Mouse (Mus musculus) bone marrow macrophage, adult 2 months (primary cell): ENCODE results near the gene Csnk1g1. TPM values are rescaled to one million over a fixed set of nuclear protein-coding genes. Genes with fewer than 3 reads are reported as not detected.

Source experiments
- H3K27ac ChIP-seq: 2 replicates; pipeline ENCODE4 v1.5.1; 2012; ENCODE audit warnings: low read depth, low read length; ENCODE audit not compliant: insufficient read depth
- H3K4me1 ChIP-seq: 2 replicates; pipeline ENCODE4 v1.6.1; 2012; ENCODE audit warnings: low read length; ENCODE audit not compliant: control insufficient read depth, insufficient read depth
- H3K4me3 ChIP-seq: 2 replicates; pipeline ENCODE4 v1.5.1; 2012; ENCODE audit warnings: mild to moderate bottlenecking, low read length, moderate library complexity; ENCODE audit not compliant: insufficient read depth
- CTCF ChIP-seq: IDR thresholded peaks from 2 replicates; pipeline ENCODE4 v1.5.1; 2012; ENCODE audit warnings: low read depth, mild to moderate bottlenecking, low read length, moderate library complexity
- POLR2A ChIP-seq: IDR thresholded peaks from 2 replicates; pipeline ENCODE4 v1.6.1; 2012; ENCODE audit warnings: mild to moderate bottlenecking, low read depth, low read length, borderline replicate concordance
- polyA plus RNA-seq: library from polyadenylated mRNA; stranded (reverse); fragments of >200 nt; gene quantifications from 2 replicates; pipeline ENCODE4 v1.2.4, GENCODE M21; 2012; ENCODE audit not compliant: missing spikeins, insufficient read depth, insufficient read length

Gene Csnk1g1
- polyA plus RNA-seq, 1 experiment = 18.7 TPM

GRCm38 (mm10) chr9:65909837-65910236 lies 1.1 kb downstream of the Csnk1g1 start:
- TF ChIP-seq POLR2A = no peak
- TF ChIP-seq CTCF = no peak
- Histone ChIP-seq H3K4me3 (peak overlapping the region; percentile 99), H3K27ac (peak overlapping the region; percentile 63), H3K4me1 (peaks cover 9% of the 10 kb centered on the region)

GRCm38 (mm10) chr9:65913976-65914375 lies 5.3 kb downstream of the Csnk1g1 start:
- no peak for TF ChIP-seq POLR2A
- TF ChIP-seq CTCF = no peak
- no peak overlapping the region for H3K27ac ChIP-seq

GRCm38 (mm10) chr9:65917015-65917414 lies 8.3 kb downstream of the Csnk1g1 start:
- no peak overlapping the region for H3K4me3 ChIP-seq
- no peaks in the 10 kb centered on the region for H3K4me1 ChIP-seq
- TF ChIP-seq POLR2A = no peak
- TF ChIP-seq CTCF = no peak
- no peak overlapping the region for H3K27ac ChIP-seq

More at GRCm38 (mm10) chr9:65913976-65914375, 5.3 kb downstream of the Csnk1g1 start:
- peaks cover 5% of the 10 kb centered on the region for H3K4me1 ChIP-seq
- H3K4me3 ChIP-seq = no peak overlapping the region

GRCm38 (mm10) chr9:65928456-65928855 lies 19.7 kb downstream of the Csnk1g1 start:
- Histone ChIP-seq H3K4me1 (peaks cover 10% of the 10 kb centered on the region), H3K27ac (no peak overlapping the region), H3K4me3 (no peak overlapping the region)
- TF ChIP-seq POLR2A (no peak), CTCF (no peak)

- TF ChIP-seq POLR2A (no peak), CTCF (no peak)
- Histone ChIP-seq H3K27ac (no peak overlapping the region), H3K4me1 (peaks cover 10% of the 10 kb centered on the region), H3K4me3 (no peak overlapping the region)
Observed at GRCm38 (mm10) chr9:65929826-65930225, 21.1 kb downstream of the Csnk1g1 start.

GRCm38 (mm10) chr9:65937566-65937965 lies 28.8 kb downstream of the Csnk1g1 start:
- Histone ChIP-seq H3K27ac (no peak overlapping the region), H3K4me1 (no peaks in the 10 kb centered on the region), H3K4me3 (no peak overlapping the region)
- no peak for TF ChIP-seq CTCF
- no peak for TF ChIP-seq POLR2A

GRCm38 (mm10) chr9:65951082-65951587 lies 42.4 kb downstream of the Csnk1g1 start:
- Histone ChIP-seq H3K27ac (no peak overlapping the region), H3K4me3 (no peak overlapping the region), H3K4me1 (no peaks in the 10 kb centered on the region)
- TF ChIP-seq CTCF = no peak
- no peak for TF ChIP-seq POLR2A

- Histone ChIP-seq H3K27ac (no peak overlapping the region), H3K4me1 (peaks cover 7% of the 10 kb centered on the region), H3K4me3 (no peak overlapping the region)
- no peak for TF ChIP-seq POLR2A
- TF ChIP-seq CTCF = no peak
Observed at GRCm38 (mm10) chr9:65970009-65970408, 61.3 kb downstream of the Csnk1g1 start.

GRCm38 (mm10) chr9:65973206-65973605 lies 64.5 kb downstream of the Csnk1g1 start:
- Histone ChIP-seq H3K4me3 (no peak overlapping the region), H3K4me1 (peaks cover 10% of the 10 kb centered on the region), H3K27ac (no peak overlapping the region)
- TF ChIP-seq POLR2A = no peak
- no peak for TF ChIP-seq CTCF

- Histone ChIP-seq H3K4me1 (peaks cover 10% of the 10 kb centered on the region), H3K4me3 (no peak overlapping the region), H3K27ac (no peak overlapping the region)
- TF ChIP-seq CTCF (no peak), POLR2A (no peak)
Observed at GRCm38 (mm10) chr9:65975886-65976285, 67.2 kb downstream of the Csnk1g1 start.

GRCm38 (mm10) chr9:65982841-65983240 lies 74.1 kb downstream of the Csnk1g1 start:
- Histone ChIP-seq H3K4me1 (peaks cover 21% of the 10 kb centered on the region), H3K4me3 (no peak overlapping the region), H3K27ac (peak overlapping the region; percentile 64)
- no peak for TF ChIP-seq CTCF
- TF ChIP-seq POLR2A = no peak

GRCm38 (mm10) chr9:65987021-65987420 lies 78.3 kb downstream of the Csnk1g1 start:
- no peak overlapping the region for H3K4me3 ChIP-seq
- peaks cover 20% of the 10 kb centered on the region for H3K4me1 ChIP-seq
- TF ChIP-seq POLR2A = no peak
- TF ChIP-seq CTCF = no peak
- H3K27ac ChIP-seq = no peak overlapping the region
